Mouse (Mus musculus) adrenal gland, adult 2 months (tissue): ENCODE results near the gene Aurka. TPM values are rescaled to one million over a fixed set of nuclear protein-coding genes. Genes with fewer than 3 reads are reported as not detected.

ENCODE experiments used
- DNase-seq: peaks from one replicate; pipeline ENCODE4 v3.0.0; 2021
- polyA plus RNA-seq: library from polyadenylated mRNA; depleted of rRNA; stranded (reverse); fragments of >200 nt; gene quantifications from 2 replicates; pipeline ENCODE4 v1.2.3, GENCODE M21; 2012
- total RNA-seq, 2 experiments: library from RNA; stranded (reverse); gene quantifications; 2 replicates each; pipeline ENCODE4 v1.2.3; 2021

Aurka gene
- total and polyA plus RNA-seq, 3 experiments, result 1.8 to 2.7 (median 2.0) TPM

- DNase-seq, result no peak
Measured at GRCm38 (mm10) chr2:172381341-172381740, 11.0 kb upstream of the Aurka start.

GRCm38 (mm10) chr2:172380513-172380912 lies 10.2 kb upstream of the Aurka start:
- DNase-seq, result peak; percentile 16

GRCm38 (mm10) chr2:172378332-172378731 lies 8.0 kb upstream of the Aurka start:
- peak; percentile 20 for DNase-seq

GRCm38 (mm10) chr2:172376999-172377515 lies 6.7 kb upstream of the Aurka start:
- DNase-seq, result no peak

- peak; percentile 34 for DNase-seq
Measured at GRCm38 (mm10) chr2:172376551-172376950, 6.2 kb upstream of the Aurka start.

GRCm38 (mm10) chr2:172371258-172371657 lies 923 bp upstream of the Aurka start:
- DNase-seq, result no peak

GRCm38 (mm10) chr2:172363176-172363575 lies 7.2 kb downstream of the Aurka start:
- no peak for DNase-seq

- no peak for DNase-seq
Measured at GRCm38 (mm10) chr2:172355833-172356232, 14.5 kb downstream of the Aurka start.

GRCm38 (mm10) chr2:172354761-172355160 lies 15.6 kb downstream of the Aurka start:
- no peak for DNase-seq

GRCm38 (mm10) chr2:172353218-172353617 lies 17.1 kb downstream of the Aurka start:
- DNase-seq, result no peak

GRCm38 (mm10) chr2:172350773-172351172 lies 19.6 kb downstream of the Aurka start:
- no peak for DNase-seq

GRCm38 (mm10) chr2:172349776-172350175 lies 20.6 kb downstream of the Aurka start:
- no peak for DNase-seq

GRCm38 (mm10) chr2:172348297-172348950 lies 21.9 kb downstream of the Aurka start:
- DNase-seq, result no peak

GRCm38 (mm10) chr2:172346933-172347611 lies 23.3 kb downstream of the Aurka start:
- peak; percentile 53 for DNase-seq

GRCm38 (mm10) chr2:172346034-172346929 lies 24.1 kb downstream of the Aurka start:
- peak; percentile 75 for DNase-seq

GRCm38 (mm10) chr2:172345258-172345738 lies 25.0 kb downstream of the Aurka start, which contains the start of gene Fam210b:
Fam210b (plus strand) TSS chr2:172345565.
- DNase-seq, result peak; percentile 99

- DNase-seq, result no peak
Measured at GRCm38 (mm10) chr2:172344669-172345068, 25.7 kb downstream of the Aurka start.

- no peak for DNase-seq
Measured at GRCm38 (mm10) chr2:172343751-172344150, 26.6 kb downstream of the Aurka start.

GRCm38 (mm10) chr2:172341606-172342005 lies 28.7 kb downstream of the Aurka start:
- no peak for DNase-seq

GRCm38 (mm10) chr2:172340936-172341335 lies 29.4 kb downstream of the Aurka start:
- no peak for DNase-seq

- DNase-seq, result no peak
Measured at GRCm38 (mm10) chr2:172338206-172338942, 32.0 kb downstream of the Aurka start.
